Mouse (Mus musculus) hindlimb bud, embryonic 11.5 days (tissue): ENCODE data around the gene Fyn.

Experiments used
- DNase-seq: peaks from one replicate; pipeline ENCODE4 v3.0.0-alpha.2; 2012; ENCODE audit warnings: low read depth, low spot score; ENCODE audit errors: extremely low spot score

Gene Fyn

GRCm38 (mm10) chr10:39532008-39532740, 163.5 kb downstream of the Fyn start:
- DNase-seq: no peak

GRCm38 (mm10) chr10:39532823-39533222, 164.2 kb downstream of the Fyn start:
- no peak for DNase-seq

GRCm38 (mm10) chr10:39534324-39535026, 165.8 kb downstream of the Fyn start:
- DNase-seq: no peak

DNA sequence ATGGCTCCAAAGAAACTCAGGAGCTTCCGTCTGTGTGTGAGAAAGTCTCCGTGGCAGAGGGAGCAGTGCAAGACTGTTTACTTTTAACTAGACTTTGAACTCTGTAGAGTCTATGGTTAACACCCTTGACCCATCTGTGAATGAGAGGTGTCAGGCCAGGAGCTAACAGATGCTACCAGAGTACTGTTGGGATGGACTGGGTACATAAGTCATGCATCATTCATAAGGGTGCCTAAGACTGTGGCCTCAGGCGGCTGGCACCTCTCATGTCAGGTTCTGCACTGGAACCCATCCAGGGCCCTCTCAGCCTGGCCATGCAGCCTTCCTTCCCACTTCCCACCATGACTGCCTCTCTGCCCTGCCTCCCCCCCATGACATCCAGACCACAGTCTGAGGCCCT, 166.7 kb downstream of the Fyn start:
- no peak for DNase-seq

GRCm38 (mm10) chr10:39536258-39536657, 167.6 kb downstream of the Fyn start:
- no peak for DNase-seq

- DNase-seq: no peak
Measured at GRCm38 (mm10) chr10:39540012-39540647, 171.5 kb downstream of the Fyn start.

DNA sequence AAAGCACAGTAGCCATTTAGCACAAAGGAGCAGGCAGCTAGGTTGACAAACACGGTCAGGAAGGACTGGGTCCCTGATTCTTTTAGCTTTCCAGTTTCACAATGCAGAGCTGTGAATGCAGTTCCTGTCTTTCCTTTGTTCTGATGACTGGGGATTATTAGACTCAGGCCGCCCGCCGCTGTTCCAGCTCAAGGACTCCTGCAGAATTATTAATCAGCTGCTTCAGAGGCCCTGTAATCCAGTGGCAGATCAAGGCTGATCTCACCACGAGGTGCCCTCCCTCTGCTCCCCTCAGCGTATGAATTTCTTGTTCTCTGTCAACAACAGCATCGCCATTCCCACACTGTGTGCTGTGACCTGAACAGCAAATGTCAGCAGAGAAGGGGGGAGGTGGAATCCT, 172.3 kb downstream of the Fyn start:
- no peak for DNase-seq

GRCm38 (mm10) chr10:39541451-39541874, 172.8 kb downstream of the Fyn start:
- DNase-seq: no peak

GRCm38 (mm10) chr10:39541951-39542521, 173.4 kb downstream of the Fyn start:
- no peak for DNase-seq

DNA sequence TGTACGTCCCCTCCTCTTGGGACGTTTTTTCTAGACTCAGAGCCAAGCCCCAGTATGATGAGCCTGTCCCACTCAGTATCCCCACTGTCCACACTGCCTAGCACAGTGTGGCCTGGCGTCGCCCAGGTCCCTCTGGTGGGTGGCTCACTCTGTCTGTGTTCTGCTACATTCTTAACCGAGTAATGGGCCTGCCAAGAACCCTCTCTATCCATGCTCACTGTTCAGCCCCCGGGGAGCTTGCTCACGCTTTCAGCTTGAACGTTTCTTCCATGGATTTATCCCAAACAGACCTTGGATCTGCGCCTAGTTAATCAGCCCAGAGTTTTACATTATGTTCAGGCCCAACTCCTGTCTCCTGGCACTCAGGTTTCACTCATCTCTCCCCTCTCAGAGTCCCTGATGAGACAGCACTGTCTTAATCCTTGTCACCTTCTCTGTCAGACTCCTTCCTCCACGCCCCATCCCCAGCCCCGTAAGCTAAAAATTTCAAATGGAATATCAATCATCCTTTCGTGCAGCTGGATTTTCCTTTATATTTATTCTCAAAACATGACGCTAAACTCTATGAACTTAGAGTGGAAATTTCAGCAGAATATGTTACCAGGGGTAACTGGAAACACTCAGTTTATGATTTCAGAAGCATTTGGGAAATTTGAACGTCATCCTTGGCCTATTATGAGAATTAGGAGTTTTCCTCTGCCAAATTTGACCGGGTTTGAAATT, 174.0 kb downstream of the Fyn start:
- DNase-seq: no peak

- no peak for DNase-seq
Measured at GRCm38 (mm10) chr10:39543258-39543770, 174.7 kb downstream of the Fyn start.

- no peak for DNase-seq
Measured at GRCm38 (mm10) chr10:39547369-39548074, 178.9 kb downstream of the Fyn start.

DNA sequence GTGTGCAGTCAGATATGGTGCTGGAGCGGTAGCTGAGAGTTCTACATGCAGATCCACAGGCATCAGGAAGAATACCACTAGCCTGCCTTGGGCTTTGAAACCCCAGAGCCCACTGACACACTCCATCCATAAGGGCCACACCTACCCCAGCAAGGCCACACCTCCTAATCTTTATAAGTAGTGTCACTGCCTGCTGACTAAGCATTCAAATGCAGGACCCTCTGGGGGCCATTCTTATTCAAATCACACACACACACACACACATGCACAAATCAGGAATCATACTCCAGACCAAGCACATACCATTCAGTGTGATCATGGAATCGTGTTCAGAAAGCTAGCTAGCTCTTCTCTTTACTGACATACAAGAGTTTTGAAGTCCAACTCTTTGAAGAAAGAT, 182.1 kb downstream of the Fyn start:
- DNase-seq: no peak

DNA sequence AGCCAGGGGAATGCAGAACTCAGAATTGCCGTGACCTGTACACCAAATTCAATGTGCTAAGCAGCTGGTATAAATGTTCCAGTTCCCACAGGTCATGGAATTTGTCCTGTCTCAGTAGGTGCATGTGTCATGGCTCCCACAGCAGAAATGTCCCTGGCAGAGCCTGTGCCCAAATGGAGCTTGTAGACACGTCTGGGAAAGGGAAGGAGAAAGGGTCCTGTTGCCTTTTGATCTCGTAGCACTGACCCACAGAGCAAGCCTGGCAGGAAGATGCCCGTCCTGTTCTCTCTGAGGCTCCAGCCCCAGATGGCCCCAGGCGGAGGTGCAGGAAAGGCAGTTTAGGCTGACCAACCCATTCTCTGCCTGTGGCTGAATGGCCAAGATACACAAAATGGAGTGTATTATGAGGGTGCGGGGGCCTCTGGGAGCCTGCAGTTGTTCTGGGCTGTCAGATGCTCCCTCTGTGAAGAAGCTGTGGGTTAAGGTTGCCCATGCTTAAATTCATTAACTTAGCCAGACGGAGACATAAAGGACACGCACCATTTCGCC, 183.1 kb downstream of the Fyn start:
- DNase-seq: no peak

GRCm38 (mm10) chr10:39552351-39552814, 183.7 kb downstream of the Fyn start:
- DNase-seq: no peak

DNA sequence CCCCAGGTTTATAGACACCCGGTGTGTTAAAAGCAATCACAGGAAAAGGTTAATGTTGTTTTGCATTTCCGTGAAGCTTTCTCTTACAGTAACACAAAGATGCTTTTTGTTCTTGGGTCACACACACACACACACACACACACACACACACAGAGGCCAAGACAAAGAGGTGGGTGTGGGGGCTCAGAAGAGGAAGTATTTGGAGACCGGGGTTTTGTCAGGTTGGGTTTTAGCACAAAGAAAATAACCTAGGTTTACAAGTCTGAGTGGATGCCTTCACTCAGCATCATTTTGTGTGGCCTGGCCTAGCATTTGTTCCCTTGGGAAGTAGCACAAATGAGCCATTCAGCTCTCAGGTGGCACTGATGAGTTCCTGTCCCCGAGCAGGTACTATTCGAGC, 184.2 kb downstream of the Fyn start:
- DNase-seq: no peak

DNA sequence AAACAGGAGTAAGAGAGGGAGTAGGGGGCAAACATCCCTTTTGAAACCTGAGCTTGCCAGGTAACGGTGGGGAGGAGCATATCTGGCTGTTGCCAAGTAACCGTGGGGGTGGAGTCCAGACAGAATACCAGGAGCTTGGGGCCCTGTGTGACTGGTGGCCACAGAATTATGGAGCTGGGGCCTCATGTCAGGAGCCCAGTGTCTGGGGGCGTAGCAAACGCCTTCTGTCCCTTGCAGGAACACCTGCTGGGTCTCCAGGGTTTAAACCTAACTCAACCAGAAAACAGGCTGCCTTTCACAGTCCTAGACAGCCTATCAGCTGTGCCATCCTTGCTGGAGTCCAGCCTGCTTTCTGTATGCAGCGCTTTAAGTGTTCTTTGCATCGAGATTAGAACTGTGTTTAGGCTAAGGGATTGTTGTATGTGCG, 186.6 kb downstream of the Fyn start:
- no peak for DNase-seq

GRCm38 (mm10) chr10:39555740-39556139, 187.1 kb downstream of the Fyn start:
- no peak for DNase-seq

GRCm38 (mm10) chr10:39557360-39557759, 188.7 kb downstream of the Fyn start:
- no peak for DNase-seq

GRCm38 (mm10) chr10:39557851-39558250, 189.2 kb downstream of the Fyn start:
- DNase-seq: no peak
